Mouse (Mus musculus): ENCODE results near the gene Gm9736. TPM values are rescaled to one million over a fixed set of nuclear protein-coding genes. Genes with fewer than 3 reads are reported as not detected.
"Not testable (repeated sequence)": the region's sequence is repeated elsewhere in the genome, so short reads cannot be mapped to it uniquely, and the experiment has no call there.

Gm9736 gene
- not detected for total RNA-seq (2021)
- long read RNA-seq, experiment 1: 0 reads
- long read RNA-seq, experiment 2: 0 reads

- not testable (repeated sequence) for DNase-seq (ENCODE audit: low spot score in 2 of 2)
These were observed at the start of gene Gm9736 for GRCm38 (mm10) chr10:77751254-77751653. Gene Gm9736 (minus strand): TSS chr10:77751354.

GRCm38 (mm10) chr10:77798921-77799508 lies 47.9 kb upstream of the Gm9736 start, which contains the start of gene Gm19668:
Gene Gm19668 (minus strand): TSS chr10:77799133.
- DNase-seq (ENCODE audit: low spot score in 2 of 2): no peak

GRCm38 (mm10) chr10:77798164-77798920 lies 47.2 kb upstream of the Gm9736 start:
- not testable (repeated sequence) for DNase-seq (ENCODE audit: low spot score in 2 of 2)

GRCm38 (mm10) chr10:77797677-77798076 lies 46.5 kb upstream of the Gm9736 start:
- no peak for DNase-seq (ENCODE audit: low spot score in 2 of 2)

- DNase-seq (ENCODE audit: low spot score in 2 of 2): no peak
These were observed 43.8 kb upstream of the Gm9736 start, which contains the start of gene Gm9639 for GRCm38 (mm10) chr10:77794976-77795375. Gene Gm9639 (minus strand): TSS chr10:77795076.

- DNase-seq (ENCODE audit: low spot score in 2 of 2): no peak
These were observed 37.5 kb upstream of the Gm9736 start for GRCm38 (mm10) chr10:77788621-77789020.

GRCm38 (mm10) chr10:77787876-77788275 lies 36.7 kb upstream of the Gm9736 start, which contains the start of gene Gm7137:
Gene Gm7137 (minus strand): TSS chr10:77788200.
- DNase-seq (ENCODE audit: low spot score in 2 of 2): not testable (repeated sequence)

GRCm38 (mm10) chr10:77783396-77783795 lies 32.2 kb upstream of the Gm9736 start:
- DNase-seq (ENCODE audit: low spot score in 2 of 2): not testable (repeated sequence)

- not testable (repeated sequence) for DNase-seq (ENCODE audit: low spot score in 2 of 2)
These were observed 31.3 kb upstream of the Gm9736 start, which contains the start of gene Gm3250 for GRCm38 (mm10) chr10:77782442-77782841. Gene Gm3250 (minus strand): TSS chr10:77782542.

- not testable (repeated sequence) for DNase-seq (ENCODE audit: low spot score in 2 of 2)
These were observed 25.7 kb upstream of the Gm9736 start, which contains the start of gene Gm7138 for GRCm38 (mm10) chr10:77776844-77777243. Gene Gm7138 (minus strand): TSS chr10:77776944.

- not testable (repeated sequence) for DNase-seq (ENCODE audit: low spot score in 2 of 2)
These were observed 21.0 kb upstream of the Gm9736 start for GRCm38 (mm10) chr10:77772142-77772541.

GRCm38 (mm10) chr10:77771225-77771624 lies 20.1 kb upstream of the Gm9736 start, which contains the start of gene Gm3238:
Gene Gm3238 (minus strand): TSS chr10:77771325.
- not testable (repeated sequence) for DNase-seq (ENCODE audit: low spot score in 2 of 2)

- no peak for DNase-seq (ENCODE audit: low spot score in 2 of 2)
These were observed 18.6 kb upstream of the Gm9736 start for GRCm38 (mm10) chr10:77769727-77770126.

GRCm38 (mm10) chr10:77759582-77759981 lies 8.4 kb upstream of the Gm9736 start, which contains the start of gene Gm3233:
Gene Gm3233 (minus strand): TSS chr10:77759682.
- not testable (repeated sequence) for DNase-seq (ENCODE audit: low spot score in 2 of 2)

GRCm38 (mm10) chr10:77753448-77753847 lies 2.3 kb upstream of the Gm9736 start:
- no peak for DNase-seq (ENCODE audit: low spot score in 2 of 2)

- not testable (repeated sequence) for DNase-seq (ENCODE audit: low spot score in 2 of 2)
These were observed 1.2 kb upstream of the Gm9736 start for GRCm38 (mm10) chr10:77752312-77752711.

- not testable (repeated sequence) for DNase-seq (ENCODE audit: low spot score in 2 of 2)
These were observed 468 bp downstream of the Gm9736 start for GRCm38 (mm10) chr10:77750686-77751085.

- DNase-seq (ENCODE audit: low spot score in 2 of 2): peak in 1 of 2 experiments; percentile 19
These were observed 9.0 kb downstream of the Gm9736 start, which contains the start of gene Gm18596 for GRCm38 (mm10) chr10:77741924-77742688. Gene Gm18596 (minus strand): TSS chr10:77742638.

GRCm38 (mm10) chr10:77738929-77739328 lies 12.2 kb downstream of the Gm9736 start:
- DNase-seq (ENCODE audit: low spot score in 2 of 2): no peak

GRCm38 (mm10) chr10:77735928-77736327 lies 15.2 kb downstream of the Gm9736 start:
- no peak for DNase-seq (ENCODE audit: low spot score in 2 of 2)

- no peak for DNase-seq (ENCODE audit: low spot score in 2 of 2)
These were observed 21.9 kb downstream of the Gm9736 start for GRCm38 (mm10) chr10:77729241-77729640.
